Mouse (Mus musculus) adrenal gland, postnatal 14 days (tissue): ENCODE results near the gene Dhx15. TPM values are rescaled to one million over a fixed set of nuclear protein-coding genes. Genes with fewer than 3 reads are reported as not detected.
"Not testable (repeated sequence)": the region's sequence is repeated elsewhere in the genome, so short reads cannot be mapped to it uniquely, and the experiment has no call there.

ENCODE experiments used
- DNase-seq: peaks from one replicate; pipeline ENCODE4 v3.0.0; 2021; ENCODE audit warnings: mixed read lengths
- long read RNA-seq, 2 experiments: library from polyadenylated mRNA; stranded (forward); transcript quantifications; one replicate each; pipeline ENCODE4 v2.0.0; 2021
- total RNA-seq: library from RNA; stranded (reverse); gene quantifications from 2 replicates; pipeline ENCODE4 v1.2.3, GENCODE M21; 2021

Gene Dhx15
- 116 and 121 TPM in 2 replicates for total RNA-seq
- long read RNA-seq, experiment 1, transcript Dhx15-201 (14 exons, 3,010 nt) = major isoform, 22 of 34 reads
- long read RNA-seq, experiment 1, partial matches to known transcripts = 9 of 34 reads
- long read RNA-seq, experiment 1, other reads (novel, unspliced or antisense) = 2 of 34 reads
- long read RNA-seq, experiment 2, transcript Dhx15-201 (14 exons, 3,010 nt) = major isoform, 6 of 15 reads
- long read RNA-seq, experiment 2, partial matches to known transcripts = 6 of 15 reads
- long read RNA-seq, experiment 2, other reads (novel, unspliced or antisense) = 2 of 15 reads

GRCm38 (mm10) chr5:52190371-52191179 lies at the start of gene Dhx15:
TSS of gene Dhx15 (minus strand) at chr5:52190514.
- DNase-seq = peak; percentile 95

- no peak for DNase-seq
Measured at GRCm38 (mm10) chr5:52238877-52239276, 48.6 kb upstream of the Dhx15 start.

- no peak for DNase-seq
Measured at GRCm38 (mm10) chr5:52237956-52238735, 47.8 kb upstream of the Dhx15 start.

- not testable (repeated sequence) for DNase-seq
Measured at GRCm38 (mm10) chr5:52236585-52236984, 46.3 kb upstream of the Dhx15 start.

- no peak for DNase-seq
Measured at GRCm38 (mm10) chr5:52234570-52234969, 44.3 kb upstream of the Dhx15 start.

- no peak for DNase-seq
Measured at GRCm38 (mm10) chr5:52233891-52234290, 43.6 kb upstream of the Dhx15 start.

- DNase-seq = no peak
Measured at GRCm38 (mm10) chr5:52232611-52233010, 42.3 kb upstream of the Dhx15 start.

- DNase-seq = no peak
Measured at GRCm38 (mm10) chr5:52232199-52232598, 41.9 kb upstream of the Dhx15 start.

GRCm38 (mm10) chr5:52230466-52230865 lies 40.2 kb upstream of the Dhx15 start:
- no peak for DNase-seq

GRCm38 (mm10) chr5:52226677-52227076 lies 36.4 kb upstream of the Dhx15 start:
- no peak for DNase-seq

- no peak for DNase-seq
Measured at GRCm38 (mm10) chr5:52221596-52221995, 31.3 kb upstream of the Dhx15 start.

GRCm38 (mm10) chr5:52220013-52220804 lies 29.9 kb upstream of the Dhx15 start:
- peak; percentile 72 for DNase-seq

GRCm38 (mm10) chr5:52218238-52218637 lies 27.9 kb upstream of the Dhx15 start:
- no peak for DNase-seq

- no peak for DNase-seq
Measured at GRCm38 (mm10) chr5:52213143-52213900, 23.0 kb upstream of the Dhx15 start.

- DNase-seq = no peak
Measured at GRCm38 (mm10) chr5:52191180-52191468, 810 bp upstream of the Dhx15 start.

- DNase-seq = peak; percentile 79
Measured at GRCm38 (mm10) chr5:52189664-52190365, 499 bp downstream of the Dhx15 start.

- DNase-seq = no peak
Measured at GRCm38 (mm10) chr5:52188206-52188605, 2.1 kb downstream of the Dhx15 start.

- no peak for DNase-seq
Measured at GRCm38 (mm10) chr5:52177326-52177725, 13.0 kb downstream of the Dhx15 start.

- DNase-seq = no peak
Measured at GRCm38 (mm10) chr5:52168468-52168867, 21.8 kb downstream of the Dhx15 start.

GRCm38 (mm10) chr5:52149138-52149537 lies 41.2 kb downstream of the Dhx15 start:
- DNase-seq = no peak

- DNase-seq = no peak
Measured at GRCm38 (mm10) chr5:52147141-52147540, 43.2 kb downstream of the Dhx15 start.
